Mouse (Mus musculus): ENCODE results near the gene Psmb2. TPM values are rescaled to one million over a fixed set of nuclear protein-coding genes. Genes with fewer than 3 reads are reported as not detected.
A peak's percentile ranks its signal among the peaks of the same experiment; 100 is the strongest.

The Psmb2 gene
- total and polyA plus RNA-seq, 2 experiments from 2014 or later, result 185 to 497 TPM

DNA sequence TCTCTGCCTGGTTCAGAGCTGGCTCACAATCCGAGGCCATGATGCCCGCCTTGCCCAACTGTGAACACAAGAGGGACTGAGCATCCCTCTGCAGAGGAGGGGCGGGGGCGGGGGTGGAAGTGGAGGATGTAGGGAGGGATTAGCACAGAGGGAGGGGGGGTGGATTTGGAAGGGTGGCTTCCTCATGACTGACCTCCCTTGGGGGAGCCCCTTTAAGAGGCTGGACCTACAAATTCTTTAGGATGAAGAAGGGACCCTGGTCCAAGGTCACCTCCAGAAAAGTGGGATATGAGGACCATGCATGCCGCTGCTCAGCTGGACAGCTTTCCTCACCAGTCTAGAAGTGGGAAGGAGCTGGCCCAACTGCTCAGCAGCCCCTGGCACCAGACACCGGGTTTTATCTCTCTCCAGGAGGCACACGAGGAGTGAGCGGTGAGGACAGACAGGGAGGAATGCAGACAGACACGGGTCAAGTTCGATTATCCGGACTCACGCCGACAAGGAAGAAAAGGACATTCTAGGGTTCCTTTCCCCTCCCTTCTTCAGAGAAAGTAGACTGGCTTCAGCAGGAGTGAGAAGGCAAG, 74.7 kb downstream of the Psmb2 start:
- Histone ChIP-seq H3K4me2 (ENCODE audit: low read depth) (peak overlapping the region; percentile 96), H3K36me3 (ENCODE audit: insufficient read depth) (peaks cover 27% of the 10 kb centered on the region), H3K27me3 (ENCODE audit: insufficient read depth, low read length) (no peaks in the 10 kb centered on the region), H3K4me3 (ENCODE audit: low read depth, low read length) (peak overlapping the region; percentile 69), H3K9ac (peak overlapping the region; percentile 74), H3K27ac (ENCODE audit: low read depth, low read length) (peak overlapping the region; percentile 94; the same call in 1 of the 2 replicates), H3K4me1 (ENCODE audit: insufficient read depth) (peaks cover 30% of the 10 kb centered on the region), H3K9me3 (ENCODE audit: low read length) (no peaks in the 10 kb centered on the region)
- TF ChIP-seq CTCF (IDR thresholded peaks at IDR 0.05; ENCODE audit: low read depth), result 0 out of 2 replicates have a peak, but pooled peaks have one; percentile 22
- DNase-seq (no peak), ATAC-seq (no peak)
- 10% methylated on average over 13 of the region's 13 CpGs for WGBS

GRCm38 (mm10) chr4:126752608-126753141, 75.2 kb downstream of the Psmb2 start:
- Histone ChIP-seq H3K36me3 (ENCODE audit: insufficient read depth) (peaks cover 24% of the 10 kb centered on the region), H3K4me1 (ENCODE audit: insufficient read depth) (peaks cover 30% of the 10 kb centered on the region), H3K9me3 (ENCODE audit: low read length) (no peaks in the 10 kb centered on the region), H3K9ac (peak overlapping the region; percentile 74), H3K27me3 (ENCODE audit: insufficient read depth, low read length) (no peaks in the 10 kb centered on the region), H3K27ac (ENCODE audit: low read depth, low read length) (peak overlapping the region; percentile 94), H3K4me2 (ENCODE audit: low read depth) (peak overlapping the region; percentile 96), H3K4me3 (ENCODE audit: low read depth, low read length) (peak overlapping the region; percentile 69)
- ATAC-seq (no peak), DNase-seq (no peak)
- TF ChIP-seq CTCF (IDR thresholded peaks at IDR 0.05; ENCODE audit: low read depth), result 0 out of 2 replicates have a peak, but pooled peaks have one; percentile 1
- WGBS, result under 1% methylated on average over 23 of the region's 23 CpGs

DNA sequence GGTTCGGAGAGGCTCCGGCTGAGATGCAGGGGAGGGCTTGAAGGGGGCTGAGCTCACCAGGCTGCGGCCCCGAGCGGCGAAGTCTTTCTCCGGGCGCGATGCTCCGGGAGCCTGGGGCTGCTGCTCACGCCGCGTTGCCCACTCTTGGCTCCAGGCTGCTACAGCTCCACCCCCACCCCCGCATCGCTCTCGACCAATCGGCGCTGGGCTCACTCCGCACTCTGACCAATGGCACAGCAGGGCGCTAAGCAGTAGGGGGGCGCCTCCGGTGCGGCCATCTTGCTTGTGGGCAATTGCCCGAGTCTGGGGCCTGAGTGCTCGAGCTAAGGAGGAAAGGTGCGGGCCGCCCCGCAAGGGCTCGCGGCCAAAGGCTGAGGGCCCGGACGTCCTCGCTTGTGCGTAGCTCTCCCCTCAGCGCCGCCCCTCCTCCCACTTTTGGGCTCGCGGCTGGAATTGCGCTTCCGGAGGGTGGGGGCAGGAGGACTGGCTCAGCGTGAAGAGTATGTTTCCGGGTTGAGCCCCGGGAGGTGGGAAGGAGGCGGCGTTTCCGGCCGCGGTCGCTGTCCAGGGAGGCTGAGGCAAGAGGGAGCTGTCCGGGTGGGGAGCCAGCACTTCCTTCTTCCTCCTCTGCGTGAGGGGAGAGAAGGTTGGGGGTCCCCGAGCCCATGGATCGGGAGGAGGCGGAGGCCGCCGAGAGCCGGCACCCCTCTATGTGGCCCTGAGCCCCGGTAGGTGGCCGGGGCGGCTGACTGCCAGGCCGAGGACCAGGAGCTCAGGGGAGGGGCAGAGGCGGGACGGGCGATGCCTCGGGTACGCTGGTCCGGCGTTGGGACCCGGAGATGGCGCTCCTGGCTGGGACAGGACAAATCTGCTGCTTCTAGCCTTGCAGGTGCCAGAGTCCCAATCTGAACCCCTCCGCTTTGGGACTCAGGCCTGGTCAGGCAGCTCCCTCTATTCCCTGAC, 76.1 kb downstream of the Psmb2 start, which contains the start of the genes Ncdn and AU040320:
Ncdn (minus strand) TSS at position 171 of the 963 bp plus-strand sequence.
AU040320 (plus strand) TSS at position 277 of the 963 bp plus-strand sequence.
- TF ChIP-seq CTCF (IDR thresholded peaks at IDR 0.05; ENCODE audit: low read depth), result no peak

GRCm38 (mm10) chr4:126754231-126754611, 76.8 kb downstream of the Psmb2 start:
- WGBS, result under 1% methylated on average over 12 of the region's 12 CpGs
- H3K9me3 ChIP-seq (ENCODE audit: low read length), result no peaks in the 10 kb centered on the region
- peaks cover 30% of the 10 kb centered on the region for H3K4me1 ChIP-seq (ENCODE audit: insufficient read depth)
- H3K4me3 ChIP-seq (ENCODE audit: low read depth, low read length), result peak overlapping the region; percentile 69
- peak overlapping the region; percentile 74 for H3K9ac ChIP-seq
- H3K27ac ChIP-seq (ENCODE audit: low read depth, low read length), result peak overlapping the region; percentile 94
- H3K4me2 ChIP-seq (ENCODE audit: low read depth), result peak overlapping the region; percentile 96
- H3K36me3 ChIP-seq (ENCODE audit: insufficient read depth), result peaks cover 11% of the 10 kb centered on the region; the same call in 1 of the 2 replicates
- no peak for TF ChIP-seq CTCF (IDR thresholded peaks at IDR 0.05; ENCODE audit: low read depth)
- ATAC-seq (no peak), DNase-seq (no peak)
- H3K27me3 ChIP-seq (ENCODE audit: insufficient read depth, low read length), result no peaks in the 10 kb centered on the region

More for the DNA sequence above, 76.1 kb downstream of the Psmb2 start, which contains the start of the genes Ncdn and AU040320:
- peak; percentile 98 for ATAC-seq
- WGBS, result 2% methylated on average over 69 of the region's 71 CpGs
- Histone ChIP-seq H3K9me3 (ENCODE audit: low read length) (no peaks in the 10 kb centered on the region), H3K9ac (peak within 1 kb of the TSS; percentile 74), H3K4me3 (ENCODE audit: low read depth, low read length) (peak within 1 kb of the TSS; percentile 69), H3K27me3 (ENCODE audit: insufficient read depth, low read length) (no peaks in the 10 kb centered on the region), H3K27ac (ENCODE audit: low read depth, low read length) (peak within 1 kb of the TSS; percentile 94), H3K4me1 (ENCODE audit: insufficient read depth) (peaks cover 30% of the 10 kb centered on the region), H3K36me3 (ENCODE audit: insufficient read depth) (peaks cover 16% of the 10 kb centered on the region), H3K4me2 (ENCODE audit: low read depth) (peak within 1 kb of the TSS; percentile 96)
- peak; percentile 98 for DNase-seq

GRCm38 (mm10) chr4:126754736-126755374, 77.4 kb downstream of the Psmb2 start:
- H3K4me2 ChIP-seq (ENCODE audit: low read depth), result peak overlapping the region; percentile 96
- 33% methylated on average over 12 of the region's 12 CpGs for WGBS
- H3K27ac ChIP-seq (ENCODE audit: low read depth, low read length), result no peak overlapping the region; the same call in 1 of the 2 replicates
- peaks cover 26% of the 10 kb centered on the region for H3K4me1 ChIP-seq (ENCODE audit: insufficient read depth)
- no peak for ATAC-seq
- H3K9ac ChIP-seq, result 0 out of 2 replicates have a peak overlapping the region, but pooled peaks have one; percentile 74
- H3K36me3 ChIP-seq (ENCODE audit: insufficient read depth), result peaks cover 5% of the 10 kb centered on the region; the same call in 1 of the 2 replicates
- H3K4me3 ChIP-seq (ENCODE audit: low read depth, low read length), result peak overlapping the region; percentile 69
- H3K27me3 ChIP-seq (ENCODE audit: insufficient read depth, low read length), result no peaks in the 10 kb centered on the region
- no peak for TF ChIP-seq CTCF (IDR thresholded peaks at IDR 0.05; ENCODE audit: low read depth)
- no peaks in the 10 kb centered on the region for H3K9me3 ChIP-seq (ENCODE audit: low read length)
- DNase-seq, result no peak

GRCm38 (mm10) chr4:126756766-126757165, 79.3 kb downstream of the Psmb2 start:
- Histone ChIP-seq H3K27me3 (ENCODE audit: insufficient read depth, low read length) (no peaks in the 10 kb centered on the region), H3K4me3 (ENCODE audit: low read depth, low read length) (no peak overlapping the region), H3K36me3 (ENCODE audit: insufficient read depth) (peaks cover 9% of the 10 kb centered on the region; the same call in 1 of the 2 replicates), H3K9me3 (ENCODE audit: low read length) (no peaks in the 10 kb centered on the region), H3K4me1 (ENCODE audit: insufficient read depth) (peaks cover 8% of the 10 kb centered on the region; the same call in 1 of the 2 replicates), H3K4me2 (ENCODE audit: low read depth) (no peak overlapping the region), H3K9ac (no peak overlapping the region), H3K27ac (ENCODE audit: low read depth, low read length) (no peak overlapping the region)
- 38% methylated on average over 4 of the region's 4 CpGs for WGBS
- ATAC-seq (no peak), DNase-seq (no peak)
- TF ChIP-seq CTCF (IDR thresholded peaks at IDR 0.05; ENCODE audit: low read depth), result no peak

Measured in forebrain, postnatal 0 days (tissue).